Mouse (Mus musculus): Measurements from ENCODE around the gene Zfp90.

DNA sequence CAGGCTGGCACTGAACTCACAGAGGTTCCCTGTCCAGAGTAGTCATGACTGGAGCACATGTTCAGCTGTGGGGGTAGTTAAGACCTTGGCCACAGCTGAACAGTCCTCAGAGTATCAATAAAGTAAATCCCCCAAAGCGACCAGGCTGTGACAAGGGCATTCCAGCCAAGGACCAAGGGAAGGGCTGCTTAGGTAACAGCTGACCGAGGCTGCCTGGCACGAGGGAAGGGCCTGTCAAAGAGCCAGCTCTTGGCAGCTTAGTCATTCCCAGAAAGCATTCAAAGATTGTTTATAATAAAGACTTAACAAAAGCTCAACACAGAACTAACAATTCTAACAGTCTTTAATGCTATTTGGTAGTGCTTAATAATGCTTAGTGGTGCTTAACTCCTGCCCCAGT, 22.7 kb downstream of the Zfp90 start:
- TF ChIP-seq GATA1 (IDR thresholded peaks at IDR 0.05; ENCODE audit: low read length) (no peak), TAL1 (IDR thresholded peaks at IDR 0.05; ENCODE audit: low read length) (no peak)
